Mouse (Mus musculus) heart, embryonic 13.5 days (tissue): ENCODE measurements around the gene 4930469K13Rik. TPM values are rescaled to one million over a fixed set of nuclear protein-coding genes. Genes with fewer than 3 reads are reported as not detected.

Experiments
- ATAC-seq: fragments of 200-750 bp; cut with Nextera tagmentation; 2 replicates; pipeline ENCODE4 v1.8.0; 2017; ENCODE audit warnings: moderate TSS enrichment; ENCODE audit not compliant: insufficient number of reproducible peaks, low FRiP score, low TSS enrichment; ENCODE audit errors: extremely low read depth
- H3K27ac ChIP-seq: fragments of 300-500 bp; sonication (generic); replicated peaks from 2 replicates; pipeline ENCODE4 v1.5.1; 2015; ENCODE audit warnings: moderate library complexity, mild to moderate bottlenecking, inconsistent platforms
- H3K27me3 ChIP-seq: fragments of 300-500 bp; sonication (generic); replicated peaks from 2 replicates; pipeline ENCODE4 v1.6.1; 2015; ENCODE audit warnings: mild to moderate bottlenecking, inconsistent platforms
- H3K36me3 ChIP-seq: fragments of 300-500 bp; sonication (generic); 2 replicates; pipeline ENCODE4 v1.6.1; 2015; ENCODE audit warnings: mild to moderate bottlenecking, inconsistent platforms
- H3K4me1 ChIP-seq: fragments of 300-500 bp; sonication (generic); 2 replicates; pipeline ENCODE4 v1.6.1; 2015; ENCODE audit warnings: inconsistent platforms
- H3K4me2 ChIP-seq: fragments of 300-500 bp; sonication (generic); 2 replicates; pipeline ENCODE4 v1.6.1; 2015; ENCODE audit warnings: inconsistent platforms, mild to moderate bottlenecking, moderate library complexity
- H3K4me3 ChIP-seq: fragments of 300-500 bp; sonication (generic); 2 replicates; pipeline ENCODE4 v1.5.1; 2015; ENCODE audit warnings: moderate library complexity, mild to moderate bottlenecking, inconsistent platforms
- H3K9ac ChIP-seq: fragments of 300-500 bp; sonication (generic); 2 replicates; pipeline ENCODE4 v1.6.1; 2015; ENCODE audit warnings: inconsistent platforms, mild to moderate bottlenecking, moderate library complexity
- H3K9me3 ChIP-seq: fragments of 300-500 bp; sonication (generic); 2 replicates; pipeline ENCODE4 v1.6.1; 2016; ENCODE audit warnings: inconsistent platforms
- WGBS: fragments of 180-500 bp; shearing (Covaris S2); methylation state at CpG from one replicate; pipeline ENCODE4 v1.1.7; 2015; ENCODE audit warnings: mixed read lengths; 5-methylcytosine and 5-hydroxymethylcytosine counted together
- polyA plus RNA-seq: library from polyadenylated mRNA; unstranded; fragments of >200 nt; fragmentation: Nextera tagmentation; extraction: Ambion mirVana; gene quantifications from 2 replicates; pipeline ENCODE4 v1.2.1, GENCODE M21; 2015

4930469K13Rik gene
- polyA plus RNA-seq, 1 experiment from 2014 or later, result not detected

- Histone ChIP-seq H3K27me3 (no peaks in the 10 kb centered on the region), H3K9me3 (no peaks in the 10 kb centered on the region), H3K4me3 (no peak overlapping the region), H3K36me3 (no peaks in the 10 kb centered on the region), H3K27ac (no peak overlapping the region), H3K4me1 (no peaks in the 10 kb centered on the region), H3K9ac (no peak overlapping the region), H3K4me2 (no peak overlapping the region)
- no peak for ATAC-seq
- 70% methylated on average over 7 of the region's 7 CpGs for WGBS
These were observed 44.2 kb downstream of the 4930469K13Rik start for GRCm38 (mm10) chr11:34054031-34054727.

- ATAC-seq, result no peak
- H3K9ac ChIP-seq, result no peak overlapping the region
- no peak overlapping the region for H3K4me3 ChIP-seq
- H3K36me3 ChIP-seq, result no peaks in the 10 kb centered on the region
- H3K27ac ChIP-seq, result no peak overlapping the region
- no peak overlapping the region for H3K4me2 ChIP-seq
- 69% methylated on average over 6 of the region's 6 CpGs for WGBS
- H3K9me3 ChIP-seq, result no peaks in the 10 kb centered on the region
- H3K27me3 ChIP-seq, result no peaks in the 10 kb centered on the region
- no peaks in the 10 kb centered on the region for H3K4me1 ChIP-seq
These were observed 45.1 kb downstream of the 4930469K13Rik start for GRCm38 (mm10) chr11:34053031-34053818.

GRCm38 (mm10) chr11:34050643-34051042 lies 47.7 kb downstream of the 4930469K13Rik start:
- H3K4me3 ChIP-seq, result no peak overlapping the region
- no peak overlapping the region for H3K9ac ChIP-seq
- H3K36me3 ChIP-seq, result no peaks in the 10 kb centered on the region
- no peak overlapping the region for H3K27ac ChIP-seq
- no peaks in the 10 kb centered on the region for H3K9me3 ChIP-seq
- H3K4me2 ChIP-seq, result no peak overlapping the region
- H3K4me1 ChIP-seq, result no peaks in the 10 kb centered on the region
- no peak for ATAC-seq
- 64% methylated on average over 2 of the region's 2 CpGs for WGBS
- H3K27me3 ChIP-seq, result no peaks in the 10 kb centered on the region

GRCm38 (mm10) chr11:34050063-34050462 lies 48.3 kb downstream of the 4930469K13Rik start:
- Histone ChIP-seq H3K4me3 (no peak overlapping the region), H3K27me3 (no peaks in the 10 kb centered on the region), H3K4me1 (no peaks in the 10 kb centered on the region), H3K9ac (no peak overlapping the region), H3K9me3 (no peaks in the 10 kb centered on the region), H3K36me3 (no peaks in the 10 kb centered on the region), H3K27ac (no peak overlapping the region), H3K4me2 (no peak overlapping the region)
- no peak for ATAC-seq
- WGBS, result 54% methylated on average over 1 of the region's 1 CpGs

GRCm38 (mm10) chr11:34049125-34049379 lies 49.3 kb downstream of the 4930469K13Rik start:
- Histone ChIP-seq H3K9me3 (no peaks in the 10 kb centered on the region), H3K27me3 (no peaks in the 10 kb centered on the region), H3K9ac (no peak overlapping the region), H3K36me3 (no peaks in the 10 kb centered on the region), H3K4me1 (no peaks in the 10 kb centered on the region), H3K4me3 (no peak overlapping the region), H3K4me2 (no peak overlapping the region), H3K27ac (no peak overlapping the region)
- WGBS, result 75% methylated on average over 1 of the region's 1 CpGs
- ATAC-seq, result no peak

GRCm38 (mm10) chr11:34048375-34049124 lies 49.8 kb downstream of the 4930469K13Rik start:
- ATAC-seq, result no peak
- WGBS, result 83% methylated on average over 8 of the region's 8 CpGs
- no peaks in the 10 kb centered on the region for H3K4me1 ChIP-seq
- H3K4me3 ChIP-seq, result no peak overlapping the region
- no peaks in the 10 kb centered on the region for H3K9me3 ChIP-seq
- no peaks in the 10 kb centered on the region for H3K36me3 ChIP-seq
- no peak overlapping the region for H3K27ac ChIP-seq
- H3K9ac ChIP-seq, result no peak overlapping the region
- no peaks in the 10 kb centered on the region for H3K27me3 ChIP-seq
- H3K4me2 ChIP-seq, result no peak overlapping the region

- H3K27ac ChIP-seq, result no peak overlapping the region
- H3K9ac ChIP-seq, result no peak overlapping the region
These were observed 50.8 kb downstream of the 4930469K13Rik start for GRCm38 (mm10) chr11:34047542-34047937.

GRCm38 (mm10) chr11:34046767-34047541 lies 51.4 kb downstream of the 4930469K13Rik start, which contains the start of gene Lcp2:
TSS of gene Lcp2 (plus strand) at chr11:34046920.
- WGBS, result 76% methylated on average over 6 of the region's 6 CpGs
- H3K4me3 ChIP-seq, result no peak within 1 kb of the TSS

More at GRCm38 (mm10) chr11:34047542-34047937, 50.8 kb downstream of the 4930469K13Rik start:
- no peak overlapping the region for H3K4me2 ChIP-seq
- no peak overlapping the region for H3K4me3 ChIP-seq
- no peaks in the 10 kb centered on the region for H3K4me1 ChIP-seq
- no peak for ATAC-seq
- 75% methylated on average over 5 of the region's 5 CpGs for WGBS
- no peaks in the 10 kb centered on the region for H3K36me3 ChIP-seq
- no peaks in the 10 kb centered on the region for H3K27me3 ChIP-seq
- no peaks in the 10 kb centered on the region for H3K9me3 ChIP-seq

GRCm38 (mm10) chr11:34042808-34043207 lies 55.5 kb downstream of the 4930469K13Rik start:
- Histone ChIP-seq H3K9me3 (no peaks in the 10 kb centered on the region), H3K36me3 (no peaks in the 10 kb centered on the region), H3K27me3 (no peaks in the 10 kb centered on the region), H3K4me2 (no peak overlapping the region), H3K4me3 (no peak overlapping the region), H3K9ac (no peak overlapping the region), H3K4me1 (no peaks in the 10 kb centered on the region), H3K27ac (no peak overlapping the region)
- ATAC-seq, result no peak
- WGBS, result 45% methylated on average over 1 of the region's 1 CpGs

More at GRCm38 (mm10) chr11:34046767-34047541, 51.4 kb downstream of the 4930469K13Rik start, which contains the start of gene Lcp2:
- Histone ChIP-seq H3K9me3 (no peaks in the 10 kb centered on the region), H3K4me2 (no peak within 1 kb of the TSS), H3K36me3 (no peaks in the 10 kb centered on the region), H3K27me3 (no peaks in the 10 kb centered on the region), H3K9ac (no peak within 1 kb of the TSS), H3K4me1 (no peaks in the 10 kb centered on the region), H3K27ac (no peak within 1 kb of the TSS)
- no peak for ATAC-seq

- H3K9ac ChIP-seq, result no peak overlapping the region
- no peak for ATAC-seq
- 64% methylated on average over 5 of the region's 5 CpGs for WGBS
These were observed 58.3 kb downstream of the 4930469K13Rik start for GRCm38 (mm10) chr11:34040061-34040460.

More at GRCm38 (mm10) chr11:34040061-34040460, 58.3 kb downstream of the 4930469K13Rik start:
- Histone ChIP-seq H3K4me1 (no peaks in the 10 kb centered on the region), H3K36me3 (no peaks in the 10 kb centered on the region), H3K27ac (no peak overlapping the region), H3K9me3 (no peaks in the 10 kb centered on the region), H3K27me3 (no peaks in the 10 kb centered on the region), H3K4me3 (no peak overlapping the region), H3K4me2 (no peak overlapping the region)
